Mouse (Mus musculus) NIH3T3 (cell line): ENCODE measurements at regions not wholly inside any gene's neighbourhood (a gene's known extent, or its start where the extent isn't known, plus 50 kb on each side); places are given as distances from the start of the nearest gene placed in this dataset.
"Not testable (repeated sequence)": the region's sequence is repeated elsewhere in the genome, so short reads cannot be mapped to it uniquely, and the experiment has no call there.

Experiments used
- DNase-seq: peaks from one replicate; pipeline ENCODE4 v3.0.0-alpha.2; 2012; ENCODE audit warnings: low read depth

GRCm38 (mm10) chr3:44122311-44122710, 1255.9 kb upstream of the Pcdh10 start:
- DNase-seq, result no peak

GRCm38 (mm10) chr3:44130657-44131056, 1247.5 kb upstream of the Pcdh10 start:
- no peak for DNase-seq

GRCm38 (mm10) chr3:44154526-44154925, 1223.7 kb upstream of the Pcdh10 start:
- DNase-seq, result no peak

DNA sequence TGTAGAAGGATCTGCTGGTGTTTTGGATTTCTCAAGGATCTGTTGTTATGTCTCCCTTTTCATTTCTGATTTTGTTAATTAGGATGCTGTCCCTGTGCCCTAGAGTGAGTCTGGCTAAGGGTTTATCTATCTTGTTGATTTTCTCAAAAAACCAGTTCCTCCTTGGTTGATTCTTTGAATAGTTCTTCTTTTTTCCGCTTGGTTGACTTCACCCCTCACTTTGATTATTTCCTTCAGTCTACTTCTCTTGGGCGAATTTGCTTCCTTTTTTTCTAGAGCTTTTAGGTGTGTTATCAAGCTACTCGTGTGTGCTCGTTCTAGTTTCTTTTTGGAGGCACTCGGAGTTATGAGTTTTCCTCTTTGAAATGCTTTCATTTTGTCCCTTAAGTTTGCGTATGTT, 1178.3 kb upstream of the Pcdh10 start:
- DNase-seq, result not testable (repeated sequence)

DNA sequence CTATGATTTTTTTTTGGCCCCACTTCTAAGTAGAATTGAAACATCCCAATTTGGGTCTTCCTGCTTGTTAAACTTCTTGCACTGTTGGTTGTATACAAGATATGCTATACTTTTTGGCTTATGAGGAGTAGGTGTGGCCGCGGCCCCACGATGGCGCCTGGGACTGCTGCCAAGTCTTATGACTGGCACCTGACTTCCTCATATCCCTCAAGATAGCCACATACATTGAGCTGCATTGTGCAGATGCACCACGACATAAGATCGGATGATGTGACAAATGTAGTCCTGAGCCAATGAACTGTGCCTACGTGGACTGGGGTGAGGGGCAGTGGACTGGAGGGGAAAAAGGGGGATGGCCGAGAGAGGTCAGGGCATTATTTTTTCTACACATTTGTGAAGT, 1140.7 kb upstream of the Pcdh10 start:
- peak; percentile 2 for DNase-seq
